Mouse (Mus musculus): Measurements from ENCODE around the gene Dicer1. TPM values are rescaled to one million over a fixed set of nuclear protein-coding genes. Genes with fewer than 3 reads are reported as not detected.

Gene Dicer1
- 22.5 and 23.1 TPM in 2 replicates for polyA plus RNA-seq (2016; fragmentation: Nextera tagmentation; extraction: Ambion mirVana)

DNA sequence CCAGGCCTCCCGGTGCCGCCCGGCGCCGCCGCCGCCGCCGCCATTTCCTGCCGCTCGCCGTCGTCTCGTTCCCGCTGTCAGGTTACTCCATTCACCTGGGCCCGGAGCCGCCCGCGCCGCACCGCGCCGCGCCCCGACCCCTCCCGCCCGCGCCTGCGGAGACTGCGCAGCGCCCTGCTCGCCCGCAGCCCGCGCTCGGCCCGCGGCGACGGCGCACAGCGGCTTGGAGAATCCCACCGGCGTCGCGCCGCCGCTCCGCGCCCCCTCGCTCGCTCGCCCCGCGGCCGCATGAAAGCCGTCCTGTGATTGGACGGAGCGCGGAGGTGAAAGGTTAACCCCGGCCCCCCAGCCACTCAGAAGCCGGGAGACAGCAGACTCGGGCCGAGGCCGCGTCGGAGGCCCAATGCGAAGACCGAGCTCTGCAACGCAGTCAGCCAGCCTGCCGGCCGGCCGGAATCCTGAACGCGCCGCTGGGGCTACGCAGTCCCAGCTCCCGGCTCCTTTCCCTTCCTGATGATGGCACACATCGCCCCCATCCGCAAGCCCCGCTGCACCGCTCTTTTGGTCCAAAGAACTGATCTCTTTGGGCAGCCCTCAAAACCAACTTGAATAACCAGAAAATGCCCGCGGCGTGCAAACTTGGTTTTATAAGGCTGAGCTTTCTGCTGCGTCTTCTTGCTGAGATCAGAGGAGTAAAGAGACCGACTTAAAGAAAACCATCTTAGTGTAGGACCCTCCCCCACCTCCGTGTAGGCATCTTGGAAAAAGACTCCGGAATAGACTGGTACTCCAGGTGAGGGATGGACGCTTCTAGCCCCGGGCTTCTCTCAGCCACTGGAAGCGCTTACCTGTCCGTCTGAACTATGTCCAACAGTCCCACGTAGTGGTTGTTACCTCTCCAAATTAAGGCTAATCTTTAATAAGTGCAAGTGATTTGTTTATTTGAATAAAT, at the start of gene Dicer1:
TSS of gene Dicer1 (minus strand) at position 139 of the 952 bp plus-strand sequence.
- Histone ChIP-seq H3K4me1 (peaks cover 54% of the 10 kb centered on the region), H3K9ac (peak within 1 kb of the TSS; percentile 87), H3K4me2 (peak within 1 kb of the TSS; percentile 96), H3K36me3 (peaks cover 11% of the 10 kb centered on the region), H3K4me3 (peak within 1 kb of the TSS; percentile 78), H3K27ac (peak within 1 kb of the TSS; percentile 81), H3K27me3 (replicated peaks) (no peaks in the 10 kb centered on the region), H3K9me3 (replicated peaks) (no peaks in the 10 kb centered on the region)
- peak; percentile 91 for ATAC-seq
- WGBS (ENCODE audit: insufficient replicate concordance) = under 1% methylated on average over 85 of the region's 94 CpGs

DNA sequence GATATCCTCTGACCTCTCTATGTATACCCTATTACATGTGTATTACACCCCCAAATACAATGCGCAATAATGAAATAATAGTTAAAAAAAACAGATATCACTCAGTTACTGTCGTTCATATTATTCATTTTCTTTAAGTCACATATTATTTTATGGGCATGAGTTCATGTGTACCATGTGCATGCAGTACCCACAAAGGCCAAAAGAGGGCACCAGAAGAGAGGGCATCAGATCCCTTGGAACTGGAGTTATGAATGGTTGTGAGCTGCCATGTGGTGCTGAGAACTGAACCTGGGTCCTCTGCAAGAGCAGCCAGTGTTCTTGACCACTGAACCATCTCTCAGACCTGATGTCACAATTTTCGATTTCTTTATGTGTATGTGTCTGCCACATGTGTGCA, 47.6 kb upstream of the Dicer1 start:
- no peaks in the 10 kb centered on the region for H3K36me3 ChIP-seq
- H3K9me3 ChIP-seq (replicated peaks) = peaks cover 15% of the 10 kb centered on the region
- no peak for ATAC-seq
- H3K4me3 ChIP-seq = no peak overlapping the region
- no peak overlapping the region for H3K4me2 ChIP-seq
- H3K27me3 ChIP-seq (replicated peaks) = no peaks in the 10 kb centered on the region
- no peak overlapping the region for H3K27ac ChIP-seq
- no peak overlapping the region for H3K9ac ChIP-seq
- WGBS (ENCODE audit: insufficient replicate concordance) = 64% methylated on average over 3 of the region's 3 CpGs
- H3K4me1 ChIP-seq = no peaks in the 10 kb centered on the region

DNA sequence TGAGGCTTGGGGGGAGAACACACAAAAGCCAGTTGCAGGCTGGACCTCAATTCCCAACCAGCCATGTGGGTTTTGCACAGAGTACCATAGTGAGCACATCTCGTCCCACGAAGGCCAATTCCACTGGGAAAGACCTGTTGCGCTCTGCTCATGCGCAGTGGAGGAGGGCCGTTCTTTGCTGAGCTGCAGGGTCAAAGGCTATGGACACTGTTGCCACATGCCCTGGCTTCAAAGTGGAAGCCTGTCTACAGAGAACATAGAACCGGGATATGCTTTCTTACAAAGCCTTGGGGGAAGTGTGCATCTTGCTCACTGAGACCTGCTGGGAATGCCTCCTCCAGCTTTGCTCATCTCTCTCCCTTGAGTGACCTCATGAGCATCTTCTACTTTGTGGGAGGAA, 46.2 kb upstream of the Dicer1 start:
- Histone ChIP-seq H3K4me2 (no peak overlapping the region), H3K27me3 (replicated peaks) (no peaks in the 10 kb centered on the region), H3K9me3 (replicated peaks) (peaks cover 15% of the 10 kb centered on the region), H3K27ac (no peak overlapping the region), H3K9ac (no peak overlapping the region), H3K36me3 (no peaks in the 10 kb centered on the region), H3K4me3 (no peak overlapping the region), H3K4me1 (no peaks in the 10 kb centered on the region)
- ATAC-seq = 0 out of 2 replicates have a peak, but pooled peaks have one; percentile 21
- 79% methylated on average over 6 of the region's 6 CpGs for WGBS (ENCODE audit: insufficient replicate concordance)

GRCm38 (mm10) chr12:104796635-104797378, 45.1 kb upstream of the Dicer1 start:
- no peak overlapping the region for H3K4me2 ChIP-seq
- no peak overlapping the region for H3K4me3 ChIP-seq
- 64% methylated on average over 11 of the region's 11 CpGs for WGBS (ENCODE audit: insufficient replicate concordance)
- peaks cover 15% of the 10 kb centered on the region for H3K9me3 ChIP-seq (replicated peaks)
- no peaks in the 10 kb centered on the region for H3K36me3 ChIP-seq
- no peaks in the 10 kb centered on the region for H3K4me1 ChIP-seq
- ATAC-seq = no peak
- H3K9ac ChIP-seq = no peak overlapping the region
- H3K27me3 ChIP-seq (replicated peaks) = no peaks in the 10 kb centered on the region
- no peak overlapping the region for H3K27ac ChIP-seq

DNA sequence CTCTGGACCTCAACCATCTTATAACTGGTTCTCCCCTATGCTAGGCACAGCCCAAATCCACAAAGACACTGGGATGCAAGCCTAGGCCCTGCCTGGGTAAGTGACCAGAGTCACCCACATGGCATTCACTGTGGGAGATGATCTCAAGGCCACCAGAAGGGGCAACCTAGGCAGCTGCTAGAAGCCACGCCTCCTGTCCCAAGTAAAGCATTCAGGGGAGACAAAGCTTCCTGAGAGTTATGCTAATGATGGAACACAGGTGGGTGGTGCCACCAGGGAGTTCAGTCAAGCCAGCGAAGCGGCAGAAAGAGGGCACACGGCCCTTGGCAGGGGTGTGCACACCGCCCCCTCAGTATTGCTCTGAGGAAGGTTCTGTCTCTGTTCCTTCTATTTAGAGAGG, 43.2 kb upstream of the Dicer1 start:
- H3K9me3 ChIP-seq (replicated peaks) = peaks cover 15% of the 10 kb centered on the region
- H3K4me2 ChIP-seq = no peak overlapping the region
- H3K4me3 ChIP-seq = no peak overlapping the region
- no peaks in the 10 kb centered on the region for H3K36me3 ChIP-seq
- H3K4me1 ChIP-seq = no peaks in the 10 kb centered on the region
- H3K27me3 ChIP-seq (replicated peaks) = no peaks in the 10 kb centered on the region
- ATAC-seq = no peak
- no peak overlapping the region for H3K27ac ChIP-seq
- 68% methylated on average over 5 of the region's 5 CpGs for WGBS (ENCODE audit: insufficient replicate concordance)
- H3K9ac ChIP-seq = no peak overlapping the region

- Histone ChIP-seq H3K4me2 (no peak overlapping the region), H3K27me3 (replicated peaks) (no peaks in the 10 kb centered on the region)
- no peak for ATAC-seq
Observed at GRCm38 (mm10) chr12:104793486-104793885, 41.7 kb upstream of the Dicer1 start.

GRCm38 (mm10) chr12:104777603-104778002, 25.9 kb upstream of the Dicer1 start:
- no peaks in the 10 kb centered on the region for H3K36me3 ChIP-seq
- H3K4me2 ChIP-seq = no peak overlapping the region
- H3K4me1 ChIP-seq = no peaks in the 10 kb centered on the region
- no peaks in the 10 kb centered on the region for H3K27me3 ChIP-seq (replicated peaks)
- no peak overlapping the region for H3K9ac ChIP-seq
- no peak overlapping the region for H3K27ac ChIP-seq
- WGBS (ENCODE audit: insufficient replicate concordance) = 74% methylated on average over 1 of the region's 1 CpGs
- H3K4me3 ChIP-seq = no peak overlapping the region
- ATAC-seq = no peak
- no peaks in the 10 kb centered on the region for H3K9me3 ChIP-seq (replicated peaks)

More at GRCm38 (mm10) chr12:104793486-104793885, 41.7 kb upstream of the Dicer1 start:
- 44% methylated on average over 12 of the region's 12 CpGs for WGBS (ENCODE audit: insufficient replicate concordance)
- Histone ChIP-seq H3K9ac (no peak overlapping the region), H3K27ac (no peak overlapping the region), H3K4me3 (no peak overlapping the region), H3K36me3 (no peaks in the 10 kb centered on the region), H3K4me1 (no peaks in the 10 kb centered on the region), H3K9me3 (replicated peaks) (peaks cover 4% of the 10 kb centered on the region; the same call in 1 of the 2 replicates)

- Histone ChIP-seq H3K9ac (no peak overlapping the region), H3K27me3 (replicated peaks) (no peaks in the 10 kb centered on the region; the same call in 1 of the 2 replicates), H3K36me3 (no peaks in the 10 kb centered on the region), H3K4me3 (no peak overlapping the region), H3K27ac (no peak overlapping the region), H3K9me3 (replicated peaks) (no peaks in the 10 kb centered on the region), H3K4me1 (no peaks in the 10 kb centered on the region), H3K4me2 (no peak overlapping the region)
- no peak; the same call in 1 of the 2 replicates for ATAC-seq
- WGBS (ENCODE audit: insufficient replicate concordance) = 55% methylated on average over 2 of the region's 2 CpGs
Observed at GRCm38 (mm10) chr12:104771941-104772340, 20.2 kb upstream of the Dicer1 start.

GRCm38 (mm10) chr12:104769201-104769785, 17.5 kb upstream of the Dicer1 start:
- no peak overlapping the region for H3K9ac ChIP-seq
- no peak overlapping the region for H3K4me2 ChIP-seq
- WGBS (ENCODE audit: insufficient replicate concordance) = 66% methylated on average over 10 of the region's 10 CpGs
- no peak overlapping the region for H3K4me3 ChIP-seq
- H3K27ac ChIP-seq = no peak overlapping the region
- no peaks in the 10 kb centered on the region; the same call in 1 of the 2 replicates for H3K27me3 ChIP-seq (replicated peaks)
- H3K36me3 ChIP-seq = no peaks in the 10 kb centered on the region
- H3K4me1 ChIP-seq = no peaks in the 10 kb centered on the region
- ATAC-seq = no peak
- no peaks in the 10 kb centered on the region for H3K9me3 ChIP-seq (replicated peaks)

DNA sequence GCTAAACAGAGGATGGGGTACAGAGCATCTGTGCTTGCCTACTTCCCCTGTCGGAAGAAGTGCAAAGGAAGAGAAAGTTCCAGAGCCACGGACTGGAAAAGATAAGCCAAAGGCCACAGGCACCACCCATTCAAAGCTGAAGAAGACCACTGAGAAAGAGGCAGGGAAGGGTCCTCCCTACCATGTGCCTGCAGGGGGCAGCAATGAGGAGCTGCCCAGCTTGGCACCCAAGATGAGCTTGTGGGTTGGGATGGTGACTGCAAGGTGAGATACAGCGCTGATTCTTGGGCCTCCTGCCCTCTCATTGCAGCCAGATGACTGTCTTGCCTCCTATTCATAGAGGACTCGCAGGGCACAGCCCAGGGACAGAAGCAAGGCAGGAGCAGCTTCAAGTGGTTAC, 15.4 kb upstream of the Dicer1 start:
- no peak; the same call in 1 of the 2 replicates for ATAC-seq

DNA sequence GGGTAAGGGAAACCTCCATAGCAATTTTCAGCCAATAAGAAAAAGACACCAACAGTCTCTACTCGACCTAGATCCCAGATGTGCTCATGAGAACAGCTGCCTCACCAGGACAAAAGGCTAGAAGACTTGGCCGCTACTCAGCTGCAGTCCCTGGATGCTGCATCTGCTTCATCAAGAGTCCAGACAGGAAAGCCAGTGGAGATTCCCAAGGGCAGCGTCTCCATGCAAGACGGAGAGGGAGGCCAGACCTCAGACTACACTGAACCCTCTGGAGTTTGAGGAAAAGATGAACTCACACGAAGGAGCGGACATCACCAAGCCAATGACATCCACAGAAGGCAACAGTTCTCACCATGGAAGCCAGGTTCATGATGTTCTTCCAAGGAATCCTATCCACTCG, 14.0 kb upstream of the Dicer1 start:
- no peak overlapping the region for H3K4me2 ChIP-seq
- no peak for ATAC-seq
- H3K4me3 ChIP-seq = no peak overlapping the region
- WGBS (ENCODE audit: insufficient replicate concordance) = 67% methylated on average over 7 of the region's 7 CpGs
- no peaks in the 10 kb centered on the region for H3K36me3 ChIP-seq
- H3K27ac ChIP-seq = no peak overlapping the region
- no peaks in the 10 kb centered on the region; the same call in 1 of the 2 replicates for H3K27me3 ChIP-seq (replicated peaks)
- H3K9me3 ChIP-seq (replicated peaks) = no peaks in the 10 kb centered on the region
- H3K9ac ChIP-seq = no peak overlapping the region
- H3K4me1 ChIP-seq = no peaks in the 10 kb centered on the region

More for the DNA sequence above, 15.4 kb upstream of the Dicer1 start:
- Histone ChIP-seq H3K4me1 (no peaks in the 10 kb centered on the region), H3K27ac (no peak overlapping the region), H3K9me3 (replicated peaks) (no peaks in the 10 kb centered on the region), H3K4me2 (no peak overlapping the region), H3K4me3 (no peak overlapping the region), H3K36me3 (no peaks in the 10 kb centered on the region), H3K9ac (no peak overlapping the region), H3K27me3 (replicated peaks) (no peaks in the 10 kb centered on the region; the same call in 1 of the 2 replicates)
- WGBS (ENCODE audit: insufficient replicate concordance) = 48% methylated on average over 4 of the region's 4 CpGs

Data from liver, embryonic 12.5 days (tissue).